Comparison of ENCODE assay signal across 15 mouse cellular contexts in the genomic region with DNA sequence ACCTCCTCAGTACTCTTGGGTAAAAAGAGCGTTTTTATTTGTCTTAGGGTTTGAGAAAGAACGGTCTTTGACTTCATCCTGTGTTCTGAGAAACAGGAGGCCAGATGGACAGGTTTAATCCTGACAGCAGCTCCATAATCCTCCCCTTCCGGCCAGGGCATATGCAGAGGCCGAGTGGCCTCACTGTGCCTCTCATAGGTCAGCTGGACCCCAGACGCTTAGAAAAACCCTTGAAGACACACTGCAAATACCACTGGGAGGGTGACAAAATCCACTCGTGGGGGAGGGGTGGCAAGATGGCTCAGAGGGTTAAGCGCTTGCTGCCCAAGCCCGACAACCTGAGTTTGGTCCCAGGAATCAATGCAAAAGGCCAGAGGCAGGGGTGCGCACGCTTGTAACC.
A peak's percentile ranks its signal among the peaks of the same experiment; 100 is the strongest.
DNase-seq lines count a peak whose midpoint lies in the region; ATAC-seq lines count a peak whose summit lies in the region.
"Had no signal": no experiment of that assay in that cellular context is flagged by ENCODE, and none has a peak within 500 bp of the region (broad histone marks: within the 10 kb centered on the region; RNA-seq: fewer than 3 reads in every experiment).

No protein-coding gene starts in this region.

- H3K4me3 ChIP-seq in heart, embryonic 14.5 days (ENCODE audit: control insufficient read depth in 1 of 2, insufficient read depth in 1 of 2, low read depth in 1 of 2, low read length in 2 of 2), result no peak overlapping the region
- H3K4me3 ChIP-seq in midbrain, embryonic 11.5 days (ENCODE audit: low read depth, low read length), result no peak overlapping the region
- no peak overlapping the region for H3K4me3 ChIP-seq in midbrain, embryonic 15.5 days
- H3K4me3 ChIP-seq in midbrain, embryonic 13.5 days (replicated peaks), result no peak overlapping the region
- H3K4me3 ChIP-seq: liver, embryonic 13.5 days; neural tube, embryonic 15.5 days had no signal

- peak overlapping the region in 1 of 2 experiments; percentile 69; a peak in 2 of 4 replicates for H3K27ac ChIP-seq in heart, embryonic 14.5 days (replicated peaks in 1 of 2; ENCODE audit: control insufficient read depth in 1 of 2, insufficient read depth in 1 of 2, low read depth in 2 of 2, low read length in 2 of 2)
- H3K27ac ChIP-seq in midbrain, embryonic 11.5 days (ENCODE audit: low read depth, low read length), result peak overlapping the region; percentile 30; the same call in 1 of the 2 replicates
- H3K27ac ChIP-seq in midbrain, embryonic 15.5 days, result no peak overlapping the region
- H3K27ac ChIP-seq in midbrain, embryonic 13.5 days, result peak overlapping the region; percentile 40; the same call in 1 of the 2 replicates
- H3K27ac ChIP-seq: kidney, postnatal 0 days; liver, embryonic 13.5 days; neural tube, embryonic 15.5 days had no signal

- 42% methylated on average over 10 of the region's 10 CpGs for WGBS in heart, embryonic 14.5 days
- 17% methylated on average over 10 of the region's 10 CpGs for WGBS in midbrain, embryonic 11.5 days
- 26% methylated on average over 10 of the region's 10 CpGs for WGBS in midbrain, embryonic 15.5 days
- 20% methylated on average over 10 of the region's 10 CpGs for WGBS in midbrain, embryonic 13.5 days

- H3K4me1 ChIP-seq in heart, embryonic 14.5 days (ENCODE audit: control insufficient read depth in 2 of 2, insufficient read depth in 2 of 2, low read length in 2 of 2), result peaks cover 37 to 54% of the 10 kb centered on the region in 2 experiments
- H3K4me1 ChIP-seq in midbrain, embryonic 11.5 days (ENCODE audit: control insufficient read depth, insufficient read depth, low read length), result peaks cover 20% of the 10 kb centered on the region
- peaks cover 29% of the 10 kb centered on the region for H3K4me1 ChIP-seq in midbrain, embryonic 15.5 days
- H3K4me1 ChIP-seq in midbrain, embryonic 13.5 days (replicated peaks), result peaks cover 38% of the 10 kb centered on the region
- H3K4me1 ChIP-seq: liver, embryonic 13.5 days had no signal

- DNase-seq in heart, postnatal 4 days, result no peak
- DNase-seq in midbrain, embryonic 11.5 days (ENCODE audit: low spot score, missing footprints), result peak; percentile 91
- DNase-seq in urinary bladder, adult 18-20 months (ENCODE audit: low spot score in 2 of 2), result no peak
- no peak for DNase-seq in urinary bladder, postnatal 4 days (ENCODE audit: low spot score in 2 of 2)
- DNase-seq: cerebellum, adult 11 months; gastrocnemius, postnatal 36 days; liver, embryonic 13.5 days; lung, postnatal 36 days; right cerebral cortex, postnatal 4 days; thymus, postnatal 14 days had no signal

- ATAC-seq in heart, embryonic 14.5 days (ENCODE audit: insufficient number of reproducible peaks, insufficient read depth, low FRiP score, low read depth), result no peak
- peak; percentile 52 for ATAC-seq in midbrain, embryonic 11.5 days (ENCODE audit: low FRiP score)
- ATAC-seq in midbrain, embryonic 15.5 days (replicated peaks), result no peak
- ATAC-seq in midbrain, embryonic 13.5 days, result peak; percentile 12; the same call in 1 of the 2 replicates

- no peaks in the 10 kb centered on the region for H3K27me3 ChIP-seq in heart, embryonic 14.5 days (ENCODE audit: control insufficient read depth, insufficient read depth, low read length)
- no peaks in the 10 kb centered on the region for H3K27me3 ChIP-seq in midbrain, embryonic 11.5 days (ENCODE audit: control insufficient read depth, insufficient read depth, low read length)
- H3K27me3 ChIP-seq in midbrain, embryonic 15.5 days (replicated peaks), result no peaks in the 10 kb centered on the region
- H3K27me3 ChIP-seq in midbrain, embryonic 13.5 days, result no peaks in the 10 kb centered on the region
- H3K27me3 ChIP-seq: liver, embryonic 13.5 days; neural tube, embryonic 15.5 days had no signal

- no peaks in the 10 kb centered on the region for H3K9me3 ChIP-seq in heart, embryonic 14.5 days (ENCODE audit: control insufficient read depth, low read length)
- no peaks in the 10 kb centered on the region for H3K9me3 ChIP-seq in midbrain, embryonic 11.5 days (ENCODE audit: control insufficient read depth, low read length)
- H3K9me3 ChIP-seq in midbrain, embryonic 15.5 days, result no peaks in the 10 kb centered on the region
- H3K9me3 ChIP-seq in midbrain, embryonic 13.5 days, result no peaks in the 10 kb centered on the region
- H3K9me3 ChIP-seq: liver, embryonic 13.5 days; neural tube, embryonic 15.5 days had no signal

- H3K4me2 ChIP-seq in heart, embryonic 14.5 days (ENCODE audit: low read length), result no peak overlapping the region
- H3K4me2 ChIP-seq in midbrain, embryonic 11.5 days, result no peak overlapping the region
- H3K4me2 ChIP-seq in midbrain, embryonic 15.5 days, result no peak overlapping the region
- no peak overlapping the region for H3K4me2 ChIP-seq in midbrain, embryonic 13.5 days (replicated peaks)
- H3K4me2 ChIP-seq: liver, embryonic 13.5 days; neural tube, embryonic 15.5 days had no signal

- peaks cover 33% of the 10 kb centered on the region for H3K36me3 ChIP-seq in heart, embryonic 14.5 days (ENCODE audit: control insufficient read depth, insufficient read depth, low read length)
- H3K36me3 ChIP-seq in midbrain, embryonic 11.5 days (ENCODE audit: control insufficient read depth, insufficient read depth, low read length), result no peaks in the 10 kb centered on the region
- H3K36me3 ChIP-seq in midbrain, embryonic 15.5 days (replicated peaks), result no peaks in the 10 kb centered on the region
- peaks cover 3% of the 10 kb centered on the region for H3K36me3 ChIP-seq in midbrain, embryonic 13.5 days
- H3K36me3 ChIP-seq: liver, embryonic 13.5 days; neural tube, embryonic 15.5 days had no signal

- peak overlapping the region; percentile 62; the same call in 1 of the 2 replicates for H3K9ac ChIP-seq in heart, embryonic 14.5 days (ENCODE audit: low read length)
- no peak overlapping the region for H3K9ac ChIP-seq in midbrain, embryonic 11.5 days (ENCODE audit: low read length)
- H3K9ac ChIP-seq in midbrain, embryonic 15.5 days, result no peak overlapping the region
- no peak overlapping the region for H3K9ac ChIP-seq in midbrain, embryonic 13.5 days (replicated peaks)
- H3K9ac ChIP-seq: liver, embryonic 13.5 days; neural tube, embryonic 15.5 days had no signal

Comparison
In these comparisons a context has a peak if more than half of its experiments do, and no peak if none do; other contexts are left out.
1. ATAC-seq: peak in midbrain, embryonic 11.5 days (single experiment) and midbrain, embryonic 13.5 days (single experiment); none in heart, embryonic 14.5 days (single experiment) and midbrain, embryonic 15.5 days (single experiment).